Mouse (Mus musculus): ENCODE results near the gene Cd3d. TPM values are rescaled to one million over a fixed set of nuclear protein-coding genes. Genes with fewer than 3 reads are reported as not detected.

Cd3d gene
- 3.3 and 3.8 TPM in 2 replicates for polyA plus RNA-seq (2012; rRNA removed)

- Histone ChIP-seq H3K4me1 (ENCODE audit: control insufficient read depth, insufficient read depth, insufficient read length, low read length) (0 out of 2 replicates have a peak, but pooled peaks cover 2% of the 10 kb centered on the region), H3K4me3 (ENCODE audit: low read depth, low read length) (peak within 1 kb of the TSS; percentile 41; the same call in 1 of the 2 replicates), H3K27me3 (ENCODE audit: control insufficient read depth, insufficient read depth, low read length) (peaks cover 6% of the 10 kb centered on the region; the same call in 1 of the 2 replicates), H3K36me3 (ENCODE audit: control insufficient read depth, insufficient read depth, low read length) (no peaks in the 10 kb centered on the region), H3K27ac (ENCODE audit: insufficient read depth, low read depth, low read length) (peak within 1 kb of the TSS; percentile 41)
- 67% methylated on average over 4 of the region's 4 CpGs for WGBS
- TF ChIP-seq POLR2A (IDR thresholded peaks at IDR 0.05; ENCODE audit: low read depth, low read length) (no peak), CTCF (IDR thresholded peaks at IDR 0.05; ENCODE audit: extremely low read depth, insufficient read length, insufficient replicate concordance, low read depth, low read length) (no peak)
Measured at GRCm38 (mm10) chr9:44981676-44982075, at the start of gene Cd3d. Cd3d (plus strand) TSS chr9:44981786.

GRCm38 (mm10) chr9:44941756-44942155, 39.8 kb upstream of the Cd3d start:
- no peaks in the 10 kb centered on the region for H3K27me3 ChIP-seq (ENCODE audit: control insufficient read depth, insufficient read depth, low read length)
- no peak for TF ChIP-seq POLR2A (IDR thresholded peaks at IDR 0.05; ENCODE audit: low read depth, low read length)
- no peak overlapping the region for H3K4me3 ChIP-seq (ENCODE audit: low read depth, low read length)
- H3K27ac ChIP-seq (ENCODE audit: insufficient read depth, low read depth, low read length): no peak overlapping the region
- WGBS: 92% methylated on average over 4 of the region's 4 CpGs
- H3K36me3 ChIP-seq (ENCODE audit: control insufficient read depth, insufficient read depth, low read length): peaks cover 76% of the 10 kb centered on the region
- no peaks in the 10 kb centered on the region for H3K4me1 ChIP-seq (ENCODE audit: control insufficient read depth, insufficient read depth, insufficient read length, low read length)

DNA sequence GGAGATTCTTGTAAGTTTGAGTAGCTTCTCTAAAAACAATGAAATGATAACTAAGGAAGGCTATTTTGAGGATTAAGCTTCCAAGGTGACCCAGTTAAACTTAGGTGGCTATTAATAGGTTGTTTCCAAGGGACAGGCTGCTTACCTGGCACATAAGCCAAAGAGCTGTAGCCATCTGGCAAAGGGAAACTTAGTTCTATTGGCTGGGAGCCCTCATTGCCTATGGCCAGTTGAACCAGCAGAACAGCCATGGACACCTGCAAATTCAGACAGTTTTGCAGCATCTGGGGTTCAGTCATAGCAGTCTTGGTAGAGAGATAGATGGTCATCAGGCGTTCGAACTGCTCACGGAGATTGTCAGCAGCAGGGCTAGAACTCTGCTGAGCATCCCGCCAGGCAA, 39.2 kb upstream of the Cd3d start:
- no peak overlapping the region for H3K4me3 ChIP-seq (ENCODE audit: low read depth, low read length)
- TF ChIP-seq CTCF (IDR thresholded peaks at IDR 0.05; ENCODE audit: extremely low read depth, insufficient read length, insufficient replicate concordance, low read depth, low read length) (no peak), POLR2A (IDR thresholded peaks at IDR 0.05; ENCODE audit: low read depth, low read length) (no peak)
- H3K36me3 ChIP-seq (ENCODE audit: control insufficient read depth, insufficient read depth, low read length): peaks cover 74% of the 10 kb centered on the region
- no peak overlapping the region for H3K27ac ChIP-seq (ENCODE audit: insufficient read depth, low read depth, low read length)
- H3K4me1 ChIP-seq (ENCODE audit: control insufficient read depth, insufficient read depth, insufficient read length, low read length): no peaks in the 10 kb centered on the region
- WGBS: 95% methylated on average over 4 of the region's 4 CpGs
- no peaks in the 10 kb centered on the region for H3K27me3 ChIP-seq (ENCODE audit: control insufficient read depth, insufficient read depth, low read length)

DNA sequence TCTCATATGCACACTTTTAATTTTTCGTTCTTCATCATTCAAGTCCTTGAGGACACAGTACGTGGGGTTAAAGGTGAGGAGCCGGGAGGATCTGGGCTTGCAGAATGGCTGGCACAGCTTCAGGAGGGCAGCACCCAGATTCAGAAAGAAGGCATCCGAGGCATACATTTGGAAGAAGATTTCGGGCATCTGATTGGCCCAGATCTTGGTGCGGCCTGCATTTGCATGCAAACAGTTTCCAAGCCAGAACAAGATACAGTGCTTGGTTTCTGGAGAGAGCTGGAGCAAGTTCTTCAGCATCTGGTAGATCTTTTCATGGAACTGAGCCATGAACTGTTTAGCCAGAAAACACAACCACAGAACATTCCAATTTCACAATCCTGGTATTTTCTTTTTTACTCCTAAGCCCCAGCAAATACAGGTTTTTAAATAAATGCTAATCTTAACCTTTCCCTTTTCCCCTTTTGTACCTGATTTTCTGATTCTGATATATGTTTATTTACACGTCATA, 35.3 kb upstream of the Cd3d start:
- H3K4me1 ChIP-seq (ENCODE audit: control insufficient read depth, insufficient read depth, insufficient read length, low read length): no peaks in the 10 kb centered on the region
- TF ChIP-seq POLR2A (IDR thresholded peaks at IDR 0.05; ENCODE audit: low read depth, low read length) (no peak), CTCF (IDR thresholded peaks at IDR 0.05; ENCODE audit: extremely low read depth, insufficient read length, insufficient replicate concordance, low read depth, low read length) (no peak)
- peaks cover 79% of the 10 kb centered on the region for H3K36me3 ChIP-seq (ENCODE audit: control insufficient read depth, insufficient read depth, low read length)
- 85% methylated on average over 7 of the region's 7 CpGs for WGBS
- H3K4me3 ChIP-seq (ENCODE audit: low read depth, low read length): no peak overlapping the region
- H3K27ac ChIP-seq (ENCODE audit: insufficient read depth, low read depth, low read length): no peak overlapping the region
- H3K27me3 ChIP-seq (ENCODE audit: control insufficient read depth, insufficient read depth, low read length): no peaks in the 10 kb centered on the region

GRCm38 (mm10) chr9:44947836-44948235, 33.8 kb upstream of the Cd3d start:
- H3K36me3 ChIP-seq (ENCODE audit: control insufficient read depth, insufficient read depth, low read length): peaks cover 79% of the 10 kb centered on the region
- H3K4me1 ChIP-seq (ENCODE audit: control insufficient read depth, insufficient read depth, insufficient read length, low read length): no peaks in the 10 kb centered on the region
- no peaks in the 10 kb centered on the region for H3K27me3 ChIP-seq (ENCODE audit: control insufficient read depth, insufficient read depth, low read length)
- TF ChIP-seq CTCF (IDR thresholded peaks at IDR 0.05; ENCODE audit: extremely low read depth, insufficient read length, insufficient replicate concordance, low read depth, low read length) (no peak), POLR2A (IDR thresholded peaks at IDR 0.05; ENCODE audit: low read depth, low read length) (no peak)
- WGBS: 51% methylated on average over 5 of the region's 5 CpGs
- no peak overlapping the region for H3K4me3 ChIP-seq (ENCODE audit: low read depth, low read length)
- no peak overlapping the region for H3K27ac ChIP-seq (ENCODE audit: insufficient read depth, low read depth, low read length)

- Histone ChIP-seq H3K4me1 (ENCODE audit: control insufficient read depth, insufficient read depth, insufficient read length, low read length) (peaks cover 2% of the 10 kb centered on the region; the same call in 1 of the 2 replicates), H3K36me3 (ENCODE audit: control insufficient read depth, insufficient read depth, low read length) (peaks cover 69% of the 10 kb centered on the region)
- WGBS: 90% methylated on average over 3 of the region's 3 CpGs
Measured at GRCm38 (mm10) chr9:44954432-44954831, 27.2 kb upstream of the Cd3d start.

GRCm38 (mm10) chr9:44965126-44965832, 16.3 kb upstream of the Cd3d start, which contains the start of gene Ube4a:
Ube4a (minus strand) TSS chr9:44965600.
- peaks cover 18% of the 10 kb centered on the region for H3K36me3 ChIP-seq (ENCODE audit: control insufficient read depth, insufficient read depth, low read length)
- peak within 1 kb of the TSS; percentile 93 for H3K27ac ChIP-seq (ENCODE audit: insufficient read depth, low read depth, low read length)
- H3K4me1 ChIP-seq (ENCODE audit: control insufficient read depth, insufficient read depth, insufficient read length, low read length): no peaks in the 10 kb centered on the region; the same call in 1 of the 2 replicates
- under 1% methylated on average over 39 of the region's 39 CpGs for whole genome bisulfite sequencing
- H3K27me3 ChIP-seq (ENCODE audit: control insufficient read depth, insufficient read depth, low read length): no peaks in the 10 kb centered on the region
- peak within 1 kb of the TSS; percentile 96 for H3K4me3 ChIP-seq (ENCODE audit: low read depth, low read length)
- TF ChIP-seq POLR2A (IDR thresholded peaks at IDR 0.05; ENCODE audit: low read depth, low read length) (peak; percentile 82), CTCF (IDR thresholded peaks at IDR 0.05; ENCODE audit: extremely low read depth, insufficient read length, insufficient replicate concordance, low read depth, low read length) (peak; percentile 6; the same call in 1 of the 2 replicates)

More at GRCm38 (mm10) chr9:44954432-44954831, 27.2 kb upstream of the Cd3d start:
- H3K27me3 ChIP-seq (ENCODE audit: control insufficient read depth, insufficient read depth, low read length): no peaks in the 10 kb centered on the region
- H3K27ac ChIP-seq (ENCODE audit: insufficient read depth, low read depth, low read length): no peak overlapping the region
- no peak for TF ChIP-seq CTCF (IDR thresholded peaks at IDR 0.05; ENCODE audit: extremely low read depth, insufficient read length, insufficient replicate concordance, low read depth, low read length)
- no peak overlapping the region for H3K4me3 ChIP-seq (ENCODE audit: low read depth, low read length)

Measured in small intestine, adult 2 months (tissue).